Mouse (Mus musculus) ES-E14 (cell line): ENCODE measurements at regions not wholly inside any gene's neighbourhood (a gene's known extent, or its start where the extent isn't known, plus 50 kb on each side); places are given as distances from the start of the nearest gene placed in this dataset.
"Not testable (repeated sequence)": the region's sequence is repeated elsewhere in the genome, so short reads cannot be mapped to it uniquely, and the experiment has no call there.

Source experiments
- CHD2 ChIP-seq: IDR thresholded peaks from 2 replicates; pipeline ENCODE4 v1.6.1; 2014; ENCODE audit warnings: mild to moderate bottlenecking, low read depth, low read length, inconsistent platforms
- HCFC1 ChIP-seq: IDR thresholded peaks from 2 replicates; pipeline ENCODE4 v1.6.1; 2012; ENCODE audit warnings: low read length, inconsistent platforms, borderline replicate concordance; ENCODE audit not compliant: insufficient read depth
- MAFK ChIP-seq: IDR thresholded peaks from 2 replicates; pipeline ENCODE4 v1.6.1; 2014; ENCODE audit warnings: mild to moderate bottlenecking, low read depth, low read length, inconsistent platforms; ENCODE audit not compliant: insufficient read depth
- ZC3H11A ChIP-seq: IDR thresholded peaks from 2 replicates; pipeline ENCODE4 v1.6.1; 2012; ENCODE audit warnings: low read depth, mild to moderate bottlenecking, inconsistent platforms, low read length, borderline replicate concordance
- ZNF384 ChIP-seq: IDR thresholded peaks from 2 replicates; pipeline ENCODE4 v1.6.1; 2012; ENCODE audit warnings: low read depth, low read length, inconsistent platforms

DNA sequence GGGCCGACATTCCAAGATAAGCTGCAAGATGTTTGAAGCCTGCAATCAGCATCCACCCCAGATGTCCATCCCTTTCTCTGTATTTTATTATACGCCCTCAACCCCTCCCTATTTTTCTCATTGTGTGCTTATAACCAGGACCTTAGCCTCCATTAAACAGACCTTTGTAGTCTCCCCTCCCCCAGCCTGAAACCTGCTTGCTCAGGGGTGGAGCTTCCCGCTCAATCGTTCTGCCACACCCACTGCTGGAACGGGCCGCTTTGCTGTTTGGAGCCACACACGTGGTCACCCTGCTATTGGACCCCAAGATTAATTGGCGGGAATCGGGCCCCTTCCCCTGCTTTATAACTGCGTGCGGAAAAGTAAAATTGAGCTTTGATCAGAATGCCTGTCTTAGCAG is 342.7 kb upstream of the Ngly1 start:
- TF ChIP-seq CHD2, MAFK, ZC3H11A, HCFC1, ZNF384: not testable (repeated sequence)
